Mouse (Mus musculus): ENCODE measurements at regions not wholly inside any gene's neighbourhood (a gene's known extent, or its start where the extent isn't known, plus 50 kb on each side); places are given as distances from the start of the nearest gene placed in this dataset.
"Not testable (repeated sequence)": the region's sequence is repeated elsewhere in the genome, so short reads cannot be mapped to it uniquely, and the experiment has no call there.

GRCm38 (mm10) chr12:65325347-65325746, 100.0 kb downstream of the Wdr20rt start:
- Histone ChIP-seq H3K27ac (no peak overlapping the region), H3K36me3 (no peaks in the 10 kb centered on the region), H3K9me3 (no peaks in the 10 kb centered on the region), H3K9ac (no peak overlapping the region), H3K4me3 (no peak overlapping the region), H3K27me3 (no peaks in the 10 kb centered on the region), H3K4me2 (no peak overlapping the region), H3K4me1 (no peaks in the 10 kb centered on the region)
- 52% methylated on average over 1 of the region's 1 CpGs for WGBS
- no peak for ATAC-seq (ENCODE audit: insufficient number of reproducible peaks, low FRiP score, low TSS enrichment, low read depth)

- Histone ChIP-seq H3K4me2 (no peak overlapping the region), H3K9ac (no peak overlapping the region), H3K36me3 (no peaks in the 10 kb centered on the region), H3K9me3 (no peaks in the 10 kb centered on the region), H3K27ac (no peak overlapping the region), H3K4me1 (no peaks in the 10 kb centered on the region), H3K4me3 (no peak overlapping the region), H3K27me3 (no peaks in the 10 kb centered on the region)
- 86% methylated on average over 5 of the region's 5 CpGs for WGBS
- no peak for ATAC-seq (ENCODE audit: insufficient number of reproducible peaks, low FRiP score, low TSS enrichment, low read depth)
Observed at GRCm38 (mm10) chr12:65328532-65328931, 103.2 kb downstream of the Wdr20rt start.

DNA sequence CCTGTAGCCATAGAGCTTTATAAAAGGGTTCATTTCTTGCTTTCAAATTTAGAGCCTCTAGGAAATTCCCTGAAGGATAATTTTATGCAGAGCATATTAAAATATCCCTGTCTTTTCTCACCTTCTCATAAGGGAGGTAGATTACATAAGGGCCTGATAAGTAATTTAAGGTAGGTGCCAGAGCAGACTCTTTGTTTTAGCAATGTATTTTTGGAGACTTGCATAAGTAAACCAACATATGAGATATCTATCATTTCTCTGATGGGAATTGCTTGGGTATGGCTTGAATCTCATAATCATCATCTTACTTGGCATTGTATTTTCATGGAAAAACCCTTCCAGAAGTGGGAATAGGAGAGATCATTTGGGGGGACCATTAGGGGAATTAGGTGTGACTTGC, 104.4 kb downstream of the Wdr20rt start:
- no peak overlapping the region for H3K9ac ChIP-seq
- H3K27ac ChIP-seq: no peak overlapping the region
- no peak overlapping the region for H3K4me3 ChIP-seq
- ATAC-seq (ENCODE audit: insufficient number of reproducible peaks, low FRiP score, low TSS enrichment, low read depth): no peak
- H3K9me3 ChIP-seq: no peaks in the 10 kb centered on the region
- no peaks in the 10 kb centered on the region for H3K4me1 ChIP-seq
- no peak overlapping the region for H3K4me2 ChIP-seq
- H3K27me3 ChIP-seq: no peaks in the 10 kb centered on the region
- H3K36me3 ChIP-seq: no peaks in the 10 kb centered on the region

GRCm38 (mm10) chr12:65340009-65340408, 114.7 kb downstream of the Wdr20rt start:
- Histone ChIP-seq H3K4me2 (no peak overlapping the region), H3K9ac (no peak overlapping the region), H3K36me3 (no peaks in the 10 kb centered on the region), H3K4me3 (no peak overlapping the region), H3K27me3 (no peaks in the 10 kb centered on the region), H3K9me3 (no peaks in the 10 kb centered on the region), H3K4me1 (no peaks in the 10 kb centered on the region), H3K27ac (no peak overlapping the region)
- WGBS: 59% methylated on average over 2 of the region's 2 CpGs
- no peak for ATAC-seq (ENCODE audit: insufficient number of reproducible peaks, low FRiP score, low TSS enrichment, low read depth)

GRCm38 (mm10) chr12:65347251-65347650, 121.9 kb downstream of the Wdr20rt start:
- ATAC-seq (ENCODE audit: insufficient number of reproducible peaks, low FRiP score, low TSS enrichment, low read depth): no peak
- WGBS: 13% methylated on average over 1 of the region's 1 CpGs
- H3K9me3 ChIP-seq: no peaks in the 10 kb centered on the region
- no peak overlapping the region for H3K4me2 ChIP-seq
- no peak overlapping the region for H3K4me3 ChIP-seq
- H3K9ac ChIP-seq: no peak overlapping the region
- no peaks in the 10 kb centered on the region for H3K36me3 ChIP-seq
- H3K4me1 ChIP-seq: no peaks in the 10 kb centered on the region
- no peak overlapping the region for H3K27ac ChIP-seq
- no peaks in the 10 kb centered on the region for H3K27me3 ChIP-seq

DNA sequence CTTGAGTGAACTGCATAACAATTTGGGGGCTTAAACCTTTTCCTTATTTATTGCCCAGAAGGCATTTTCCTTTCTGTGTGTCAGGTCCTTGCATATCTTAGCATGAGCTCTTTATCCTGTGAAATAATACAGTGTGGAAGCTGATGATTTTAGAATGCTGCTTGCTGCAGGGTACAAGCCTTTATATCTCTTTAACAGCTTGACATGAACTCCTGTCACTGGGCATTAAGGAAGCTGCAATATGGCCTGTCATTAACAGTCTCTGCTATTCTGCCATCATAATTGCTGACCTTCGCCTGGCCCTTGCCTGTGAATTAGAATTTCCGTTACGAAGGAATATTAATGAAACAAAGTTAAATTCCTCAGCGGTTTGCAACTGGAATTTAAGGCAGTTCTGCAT, 124.2 kb downstream of the Wdr20rt start:
- Histone ChIP-seq H3K4me2 (no peak overlapping the region), H3K4me3 (no peak overlapping the region), H3K4me1 (no peaks in the 10 kb centered on the region), H3K36me3 (no peaks in the 10 kb centered on the region), H3K27ac (no peak overlapping the region), H3K9ac (no peak overlapping the region), H3K27me3 (no peaks in the 10 kb centered on the region), H3K9me3 (no peaks in the 10 kb centered on the region)
- ATAC-seq (ENCODE audit: insufficient number of reproducible peaks, low FRiP score, low TSS enrichment, low read depth): no peak
- WGBS: 59% methylated on average over 4 of the region's 4 CpGs

- Histone ChIP-seq H3K4me2 (no peak overlapping the region), H3K27me3 (no peaks in the 10 kb centered on the region), H3K4me3 (no peak overlapping the region), H3K9me3 (no peaks in the 10 kb centered on the region), H3K27ac (no peak overlapping the region), H3K4me1 (no peaks in the 10 kb centered on the region), H3K9ac (no peak overlapping the region), H3K36me3 (no peaks in the 10 kb centered on the region)
- no peak for ATAC-seq (ENCODE audit: insufficient number of reproducible peaks, low FRiP score, low TSS enrichment, low read depth)
- WGBS: 65% methylated on average over 4 of the region's 4 CpGs
Observed at GRCm38 (mm10) chr12:65364179-65364578, 138.9 kb downstream of the Wdr20rt start.

DNA sequence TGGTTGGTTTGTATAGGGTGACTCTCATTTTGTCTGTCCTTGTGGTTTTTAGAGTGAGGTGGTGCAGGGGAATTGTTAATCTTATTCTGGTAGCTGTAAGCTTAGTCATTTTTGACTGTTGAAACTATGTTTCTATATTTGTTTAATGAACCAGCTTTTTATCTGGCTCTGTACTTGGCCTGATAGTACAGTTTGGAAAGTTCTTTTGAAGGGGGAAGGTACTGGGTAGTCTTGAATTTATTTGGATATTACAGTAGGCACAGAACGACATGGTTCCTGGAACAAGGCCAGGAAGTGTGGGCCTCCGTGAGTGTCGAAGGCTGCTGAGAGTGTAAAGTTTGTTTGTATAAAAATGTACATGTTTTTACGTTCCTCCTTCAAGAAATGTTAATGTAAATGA, 142.0 kb downstream of the Wdr20rt start:
- H3K27me3 ChIP-seq: no peaks in the 10 kb centered on the region
- no peaks in the 10 kb centered on the region for H3K36me3 ChIP-seq
- no peak overlapping the region for H3K4me3 ChIP-seq
- H3K4me1 ChIP-seq: no peaks in the 10 kb centered on the region
- no peak overlapping the region for H3K4me2 ChIP-seq
- ATAC-seq (ENCODE audit: insufficient number of reproducible peaks, low FRiP score, low TSS enrichment, low read depth): no peak
- WGBS: 28% methylated on average over 4 of the region's 4 CpGs
- no peak overlapping the region for H3K9ac ChIP-seq
- H3K9me3 ChIP-seq: no peaks in the 10 kb centered on the region
- no peak overlapping the region for H3K27ac ChIP-seq

- 63% methylated on average over 1 of the region's 1 CpGs for WGBS
- no peak overlapping the region for H3K4me2 ChIP-seq
- no peak overlapping the region for H3K4me3 ChIP-seq
- ATAC-seq (ENCODE audit: insufficient number of reproducible peaks, low FRiP score, low TSS enrichment, low read depth): no peak
- H3K9me3 ChIP-seq: no peaks in the 10 kb centered on the region
- H3K9ac ChIP-seq: no peak overlapping the region
- H3K27ac ChIP-seq: no peak overlapping the region
- no peaks in the 10 kb centered on the region for H3K36me3 ChIP-seq
- H3K27me3 ChIP-seq: no peaks in the 10 kb centered on the region
- H3K4me1 ChIP-seq: no peaks in the 10 kb centered on the region
Observed at GRCm38 (mm10) chr12:65367866-65368419, 142.6 kb downstream of the Wdr20rt start.

- ATAC-seq (ENCODE audit: insufficient number of reproducible peaks, low FRiP score, low TSS enrichment, low read depth): no peak
- Histone ChIP-seq H3K36me3 (no peaks in the 10 kb centered on the region), H3K4me2 (no peak overlapping the region), H3K27ac (no peak overlapping the region), H3K4me3 (no peak overlapping the region), H3K9ac (no peak overlapping the region), H3K4me1 (no peaks in the 10 kb centered on the region), H3K27me3 (no peaks in the 10 kb centered on the region), H3K9me3 (no peaks in the 10 kb centered on the region)
- WGBS: 87% methylated on average over 2 of the region's 2 CpGs
Observed at GRCm38 (mm10) chr12:65371650-65372049, 146.3 kb downstream of the Wdr20rt start.

- WGBS: 90% methylated on average over 1 of the region's 1 CpGs
- no peaks in the 10 kb centered on the region for H3K27me3 ChIP-seq
- ATAC-seq (ENCODE audit: insufficient number of reproducible peaks, low FRiP score, low TSS enrichment, low read depth): no peak
- no peaks in the 10 kb centered on the region for H3K36me3 ChIP-seq
- no peak overlapping the region for H3K9ac ChIP-seq
- no peaks in the 10 kb centered on the region for H3K9me3 ChIP-seq
- no peak overlapping the region for H3K4me2 ChIP-seq
- H3K27ac ChIP-seq: no peak overlapping the region
- no peaks in the 10 kb centered on the region for H3K4me1 ChIP-seq
- H3K4me3 ChIP-seq: no peak overlapping the region
Observed at GRCm38 (mm10) chr12:65379321-65379720, 154.0 kb downstream of the Wdr20rt start.

DNA sequence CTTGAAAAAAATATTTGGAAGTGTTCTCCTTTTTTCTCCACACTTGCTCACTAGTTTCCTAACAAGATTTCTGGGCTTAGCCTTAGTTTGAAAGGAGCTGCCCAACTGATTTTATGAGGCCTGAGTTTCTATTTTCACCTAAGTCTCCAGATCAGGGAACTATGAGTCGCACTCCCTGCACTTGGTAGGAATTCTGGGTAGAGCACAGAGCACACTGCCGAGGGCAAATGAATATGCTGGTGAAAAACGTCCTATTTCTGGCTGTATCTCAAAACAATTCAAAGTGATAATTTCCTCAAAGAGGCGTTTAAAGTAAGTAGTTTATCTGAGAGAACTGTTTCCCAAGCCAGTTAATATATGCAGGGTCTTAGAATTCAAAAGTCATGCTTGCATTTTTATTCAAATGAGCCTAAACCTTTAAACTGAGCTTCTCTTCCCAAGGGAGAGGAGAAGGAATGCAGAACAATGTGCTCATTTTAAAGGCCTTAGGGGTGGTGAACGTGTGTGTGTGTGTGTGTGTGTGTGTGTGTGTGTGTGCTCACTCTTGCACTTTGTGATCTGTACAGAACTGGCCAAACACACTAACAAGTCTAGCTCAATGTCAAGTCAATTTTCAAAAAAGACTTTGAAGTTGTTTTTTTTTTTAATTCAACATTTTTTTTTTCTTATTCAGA, 156.9 kb downstream of the Wdr20rt start:
- Histone ChIP-seq H3K4me3 (no peak overlapping the region), H3K9ac (no peak overlapping the region), H3K9me3 (no peaks in the 10 kb centered on the region), H3K27me3 (no peaks in the 10 kb centered on the region), H3K4me1 (no peaks in the 10 kb centered on the region), H3K27ac (no peak overlapping the region), H3K36me3 (no peaks in the 10 kb centered on the region), H3K4me2 (no peak overlapping the region)
- 34% methylated on average over 5 of the region's 5 CpGs for WGBS
- ATAC-seq (ENCODE audit: insufficient number of reproducible peaks, low FRiP score, low TSS enrichment, low read depth): no peak

DNA sequence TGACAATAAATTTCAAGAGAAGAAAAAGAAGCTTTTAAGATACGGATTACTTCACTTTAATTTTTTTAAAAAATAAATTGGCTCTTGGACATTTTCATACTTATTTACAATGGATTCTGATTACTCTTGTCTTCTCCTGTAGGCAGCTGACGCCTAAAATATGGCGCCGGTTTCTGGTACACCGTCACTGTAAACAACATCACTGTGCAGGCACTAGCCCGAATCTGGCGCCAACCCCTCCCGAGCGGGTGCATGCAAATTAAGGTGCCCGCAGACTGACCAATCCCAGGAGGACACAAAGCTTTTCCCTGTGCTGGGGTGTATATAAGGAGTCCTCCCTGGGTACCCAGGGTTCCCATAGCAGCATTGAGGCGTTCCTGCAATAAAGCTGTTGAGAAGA, 157.5 kb downstream of the Wdr20rt start:
- 93% methylated on average over 11 of the region's 11 CpGs for WGBS
- H3K27ac ChIP-seq; H3K4me2 ChIP-seq; H3K36me3 ChIP-seq; H3K9me3 ChIP-seq; ATAC-seq (ENCODE audit: insufficient number of reproducible peaks, low FRiP score, low TSS enrichment, low read depth); H3K4me3 ChIP-seq; H3K9ac ChIP-seq; H3K27me3 ChIP-seq; H3K4me1 ChIP-seq: not testable (repeated sequence)

Measured in limb, embryonic 15.5 days (tissue).